Mouse (Mus musculus) forebrain, embryonic 12.5 days (tissue): ENCODE data around the gene Tcap. TPM values are rescaled to one million over a fixed set of nuclear protein-coding genes. Genes with fewer than 3 reads are reported as not detected.

Source experiments
- ATAC-seq: fragments of 200-750 bp; cut with Nextera tagmentation; 2 replicates; pipeline ENCODE4 v1.8.0; 2017; ENCODE audit warnings: moderate TSS enrichment; ENCODE audit not compliant: low FRiP score
- H3K27ac ChIP-seq: fragments of 300-500 bp; sonication (generic); 2 replicates; pipeline ENCODE4 v1.5.1; 2016; ENCODE audit warnings: mild to moderate bottlenecking
- H3K27me3 ChIP-seq: fragments of 300-500 bp; sonication (generic); 2 replicates; pipeline ENCODE4 v1.6.1; 2016; ENCODE audit warnings: mild to moderate bottlenecking
- H3K36me3 ChIP-seq: fragments of 300-500 bp; sonication (generic); replicated peaks from 2 replicates; pipeline ENCODE4 v1.6.1; 2016; ENCODE audit warnings: mild to moderate bottlenecking
- H3K4me1 ChIP-seq: fragments of 300-500 bp; sonication (generic); 2 replicates; pipeline ENCODE4 v1.6.1; 2016
- H3K4me2 ChIP-seq: fragments of 300-500 bp; sonication (generic); 2 replicates; pipeline ENCODE4 v1.6.1; 2016; ENCODE audit warnings: mild to moderate bottlenecking, moderate library complexity
- H3K4me3 ChIP-seq: fragments of 300-500 bp; sonication (generic); replicated peaks from 2 replicates; pipeline ENCODE4 v1.5.1; 2016; ENCODE audit warnings: mild to moderate bottlenecking
- H3K9ac ChIP-seq: fragments of 300-500 bp; sonication (generic); 2 replicates; pipeline ENCODE4 v1.6.1; 2016; ENCODE audit warnings: mild to moderate bottlenecking
- H3K9me3 ChIP-seq: fragments of 300-500 bp; sonication (generic); 2 replicates; pipeline ENCODE4 v1.6.1; 2016
- WGBS: fragments of 180-500 bp; shearing (Covaris S2); methylation state at CpG from one replicate; pipeline ENCODE4 v1.1.7; 2016; 5-methylcytosine and 5-hydroxymethylcytosine counted together
- polyA plus RNA-seq: library from polyadenylated mRNA; unstranded; fragments of >200 nt; fragmentation: Nextera tagmentation; extraction: Ambion mirVana; gene quantifications from 2 replicates; pipeline ENCODE4 v1.2.1, GENCODE M21; 2016

Tcap gene
- polyA plus RNA-seq, 1 experiment from 2014 or later: 0.20 TPM

DNA sequence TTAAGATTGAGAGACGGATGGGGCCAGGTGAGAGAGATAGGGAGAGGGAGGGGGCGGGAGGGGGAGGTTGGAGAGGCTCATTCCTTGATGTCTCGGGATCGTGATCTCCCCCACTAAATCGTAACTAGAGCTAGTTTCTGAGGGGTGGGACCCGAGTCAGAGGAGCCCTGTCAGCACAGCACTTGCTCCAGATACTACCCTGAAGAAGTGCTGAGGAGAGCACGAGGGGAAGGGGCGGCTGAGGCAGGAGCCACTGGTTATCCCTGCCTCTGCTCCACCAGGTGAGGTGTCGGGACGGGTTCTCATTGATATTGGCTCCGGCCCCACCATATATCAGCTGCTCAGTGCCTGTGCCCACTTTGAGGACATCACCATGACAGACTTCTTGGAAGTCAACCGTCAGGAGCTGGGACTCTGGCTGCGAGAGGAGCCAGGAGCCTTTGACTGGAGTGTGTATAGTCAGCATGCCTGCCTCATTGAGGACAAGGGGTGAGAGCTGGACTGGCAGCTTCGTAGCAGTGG is 3.5 kb downstream of the Tcap start:
- H3K36me3 ChIP-seq: no peaks in the 10 kb centered on the region
- ATAC-seq: no peak
- peaks cover 6% of the 10 kb centered on the region; the same call in 1 of the 2 replicates for H3K4me1 ChIP-seq
- H3K9me3 ChIP-seq: no peaks in the 10 kb centered on the region
- 61% methylated on average over 14 of the region's 14 CpGs for WGBS
- peaks cover 89% of the 10 kb centered on the region for H3K27me3 ChIP-seq
- no peak overlapping the region for H3K9ac ChIP-seq
- no peak overlapping the region for H3K4me2 ChIP-seq
- H3K4me3 ChIP-seq: no peak overlapping the region
- H3K27ac ChIP-seq: no peak overlapping the region

DNA sequence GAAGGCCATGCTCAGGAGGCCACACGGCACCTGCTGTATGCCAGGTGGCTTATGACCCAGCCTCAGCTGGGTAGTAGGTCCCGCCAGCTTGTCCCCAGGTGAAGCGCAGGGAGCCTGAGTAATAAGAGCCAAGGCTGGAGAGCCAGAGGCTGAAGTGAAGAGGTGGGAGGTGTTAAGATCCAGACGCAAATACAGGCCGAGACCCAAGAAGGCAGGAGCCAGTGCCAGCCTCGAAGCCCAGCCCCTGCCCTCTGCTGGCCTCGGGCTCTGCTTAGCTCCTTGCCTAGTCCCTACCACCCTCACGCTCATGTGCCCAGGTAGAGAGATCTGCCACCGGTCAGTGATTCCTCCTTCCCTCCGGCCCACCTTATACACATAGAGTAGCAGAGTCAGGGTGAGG is 4.7 kb downstream of the Tcap start:
- Histone ChIP-seq H3K9ac (no peak overlapping the region), H3K27ac (no peak overlapping the region), H3K27me3 (peaks cover 93% of the 10 kb centered on the region), H3K4me2 (no peak overlapping the region), H3K36me3 (no peaks in the 10 kb centered on the region), H3K9me3 (no peaks in the 10 kb centered on the region), H3K4me1 (peaks cover 8% of the 10 kb centered on the region), H3K4me3 (no peak overlapping the region)
- 72% methylated on average over 10 of the region's 10 CpGs for WGBS
- no peak for ATAC-seq

DNA sequence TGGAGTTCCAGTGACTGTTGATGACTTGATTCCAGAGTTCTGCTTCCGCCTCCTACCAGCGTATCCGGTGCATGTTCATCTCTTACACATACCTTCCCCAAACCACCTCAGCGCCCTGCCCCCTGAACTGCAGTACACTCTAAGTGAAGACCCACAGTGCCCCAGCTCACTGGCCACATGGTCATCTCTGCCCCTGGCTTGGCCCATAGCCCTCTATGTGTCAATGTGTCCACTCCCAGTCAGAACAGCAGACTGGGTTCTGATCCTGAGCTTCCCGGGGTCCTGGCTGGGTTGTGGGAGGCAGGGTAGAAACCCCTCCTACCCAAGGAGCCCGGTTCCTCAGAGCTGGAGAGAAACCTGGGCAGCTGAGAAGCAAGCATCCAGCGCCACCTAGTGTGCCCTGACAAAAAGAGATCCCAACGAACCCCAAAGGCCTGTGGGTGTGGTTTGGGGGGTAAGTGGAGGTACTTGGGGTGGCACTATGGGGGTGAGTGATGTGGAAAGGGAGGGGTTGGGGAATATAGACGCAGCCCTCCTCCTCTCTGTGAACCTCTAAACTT is 5.7 kb downstream of the Tcap start:
- Histone ChIP-seq H3K9me3 (no peaks in the 10 kb centered on the region), H3K36me3 (no peaks in the 10 kb centered on the region), H3K27ac (no peak overlapping the region), H3K4me1 (peaks cover 18% of the 10 kb centered on the region), H3K9ac (0 out of 2 replicates have a peak overlapping the region, but pooled peaks have one; percentile 4), H3K27me3 (peaks cover 82% of the 10 kb centered on the region), H3K4me2 (no peak overlapping the region), H3K4me3 (no peak overlapping the region)
- ATAC-seq: no peak
- WGBS: 23% methylated on average over 9 of the region's 9 CpGs

DNA sequence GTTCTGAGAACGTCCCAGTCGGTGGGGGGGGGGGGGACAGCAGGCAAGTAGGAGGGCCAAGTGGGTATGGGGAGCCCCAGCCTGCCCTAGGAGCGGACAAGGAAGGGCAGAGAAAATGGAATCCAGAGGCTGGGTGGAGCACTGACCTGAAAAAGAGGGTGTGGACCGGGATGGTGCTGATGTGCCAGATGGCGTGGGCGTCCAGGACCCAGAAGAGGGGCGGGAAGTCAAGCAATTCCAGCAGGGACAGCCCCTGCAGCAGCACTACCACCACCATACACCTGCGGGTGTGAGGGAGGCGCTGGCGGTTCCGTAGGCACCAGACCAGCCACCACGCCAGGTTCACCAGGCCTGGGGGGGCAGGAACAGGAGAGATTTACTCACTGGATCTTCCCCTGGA is 6.5 kb downstream of the Tcap start:
- Histone ChIP-seq H3K36me3 (no peaks in the 10 kb centered on the region), H3K27me3 (peaks cover 74% of the 10 kb centered on the region)
- ATAC-seq: no peak

DNA sequence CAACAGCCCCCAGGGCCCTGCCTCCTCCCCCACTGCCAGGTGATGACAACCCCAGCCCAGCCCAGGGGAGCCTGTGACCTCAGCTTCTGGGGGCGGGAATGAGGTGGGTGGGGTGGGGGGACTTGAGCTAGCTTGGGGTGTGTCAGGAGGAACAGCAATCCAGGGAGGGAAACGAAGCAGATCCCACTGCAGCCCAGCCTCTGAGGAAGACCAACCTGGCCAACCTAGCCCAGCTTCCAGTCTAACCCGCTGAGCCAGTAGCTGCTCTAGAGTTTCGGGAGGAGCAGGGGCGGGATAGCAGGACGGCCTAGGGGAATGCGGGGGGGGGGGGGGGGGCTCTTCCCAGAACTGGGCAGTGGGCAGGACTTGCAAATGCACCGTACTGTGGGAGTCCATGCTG is 8.4 kb downstream of the Tcap start:
- Histone ChIP-seq H3K4me3 (no peak overlapping the region), H3K27me3 (peaks cover 55% of the 10 kb centered on the region), H3K4me2 (no peak overlapping the region), H3K27ac (no peak overlapping the region), H3K4me1 (peaks cover 22% of the 10 kb centered on the region), H3K9ac (no peak overlapping the region), H3K9me3 (no peaks in the 10 kb centered on the region), H3K36me3 (no peaks in the 10 kb centered on the region)
- no peak for ATAC-seq
- 16% methylated on average over 8 of the region's 8 CpGs for WGBS

More for the DNA sequence above, 6.5 kb downstream of the Tcap start:
- H3K4me1 ChIP-seq: peaks cover 22% of the 10 kb centered on the region
- no peak overlapping the region for H3K9ac ChIP-seq
- no peak overlapping the region for H3K4me3 ChIP-seq
- no peak overlapping the region for H3K27ac ChIP-seq
- no peaks in the 10 kb centered on the region for H3K9me3 ChIP-seq
- WGBS: 82% methylated on average over 12 of the region's 12 CpGs
- H3K4me2 ChIP-seq: no peak overlapping the region

DNA sequence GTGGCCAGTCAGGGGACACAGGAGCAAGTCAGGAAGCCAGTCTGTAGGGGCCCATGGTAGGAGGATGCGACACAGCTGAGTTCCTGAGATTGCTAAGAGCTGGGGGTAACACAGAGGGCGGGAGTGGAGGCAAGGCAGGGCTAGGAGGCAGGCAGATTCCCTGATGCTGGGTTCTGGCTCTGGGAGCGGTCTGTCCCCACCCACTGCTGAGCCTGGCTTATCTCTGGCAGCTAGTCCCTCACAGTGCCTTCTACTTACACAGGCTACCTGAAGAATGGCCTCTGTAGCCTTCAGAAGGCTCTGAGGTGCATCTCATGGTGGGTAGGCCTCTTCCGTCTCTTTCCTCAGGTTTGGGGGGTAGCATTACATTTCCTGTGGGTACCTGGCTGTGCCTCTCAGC is 9.0 kb downstream of the Tcap start:
- Histone ChIP-seq H3K4me1 (peaks cover 22% of the 10 kb centered on the region), H3K4me3 (no peak overlapping the region), H3K4me2 (no peak overlapping the region), H3K36me3 (no peaks in the 10 kb centered on the region), H3K27ac (no peak overlapping the region), H3K27me3 (peaks cover 49% of the 10 kb centered on the region), H3K9me3 (no peaks in the 10 kb centered on the region), H3K9ac (no peak overlapping the region)
- WGBS: 42% methylated on average over 4 of the region's 4 CpGs
- ATAC-seq: no peak

DNA sequence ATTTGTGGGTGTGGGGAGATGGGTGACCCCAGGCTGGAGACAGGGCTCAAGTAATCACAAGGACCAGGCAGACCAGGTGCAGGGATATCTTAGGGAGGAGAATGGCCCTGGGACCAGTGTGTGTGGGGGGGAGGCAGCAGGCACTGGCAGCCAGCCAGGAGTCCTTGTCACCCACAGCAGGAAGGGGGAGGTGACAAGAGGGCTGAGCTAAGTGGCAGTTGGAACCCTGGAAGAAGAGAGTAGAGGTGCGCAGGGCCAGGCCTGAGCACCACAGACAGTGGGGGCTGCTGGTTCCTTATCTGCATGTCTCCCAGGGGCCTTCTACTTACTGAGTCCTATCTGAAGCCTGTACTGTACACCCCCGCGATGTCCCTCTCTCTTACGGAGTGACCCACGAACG is 9.7 kb downstream of the Tcap start:
- ATAC-seq: peak; percentile 27; the same call in 1 of the 2 replicates
- no peaks in the 10 kb centered on the region for H3K9me3 ChIP-seq

DNA sequence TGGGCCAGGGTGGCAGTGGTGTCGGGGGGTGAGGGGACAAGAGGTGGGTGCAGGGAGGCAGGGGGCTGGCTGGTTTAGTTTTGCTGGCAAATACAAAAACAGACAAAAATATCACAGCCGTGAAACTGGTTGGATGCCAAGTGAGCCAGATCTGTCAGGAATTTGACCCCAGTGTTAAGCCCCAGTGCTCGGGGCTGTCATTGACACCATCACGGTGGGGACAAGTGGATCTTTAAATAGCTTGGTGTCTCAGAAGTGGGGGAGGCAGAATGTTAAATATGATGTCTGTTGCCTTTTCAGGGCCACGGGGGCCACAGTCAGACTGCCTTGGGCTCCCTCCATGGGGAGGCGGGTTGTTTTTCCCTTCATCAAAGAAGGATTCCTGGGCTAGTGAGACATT is 10.7 kb downstream of the Tcap start:
- Histone ChIP-seq H3K4me2 (no peak overlapping the region), H3K27ac (no peak overlapping the region), H3K4me3 (no peak overlapping the region), H3K27me3 (peaks cover 33% of the 10 kb centered on the region), H3K9ac (0 out of 2 replicates have a peak overlapping the region, but pooled peaks have one; percentile 12), H3K9me3 (no peaks in the 10 kb centered on the region), H3K4me1 (peaks cover 17% of the 10 kb centered on the region), H3K36me3 (no peaks in the 10 kb centered on the region)
- ATAC-seq: no peak
- 62% methylated on average over 6 of the region's 6 CpGs for WGBS

More for the DNA sequence above, 9.7 kb downstream of the Tcap start:
- Histone ChIP-seq H3K4me1 (peaks cover 22% of the 10 kb centered on the region), H3K27me3 (peaks cover 42% of the 10 kb centered on the region), H3K4me3 (no peak overlapping the region), H3K9ac (no peak overlapping the region), H3K27ac (no peak overlapping the region), H3K4me2 (no peak overlapping the region), H3K36me3 (no peaks in the 10 kb centered on the region)
- WGBS: 76% methylated on average over 6 of the region's 6 CpGs

DNA sequence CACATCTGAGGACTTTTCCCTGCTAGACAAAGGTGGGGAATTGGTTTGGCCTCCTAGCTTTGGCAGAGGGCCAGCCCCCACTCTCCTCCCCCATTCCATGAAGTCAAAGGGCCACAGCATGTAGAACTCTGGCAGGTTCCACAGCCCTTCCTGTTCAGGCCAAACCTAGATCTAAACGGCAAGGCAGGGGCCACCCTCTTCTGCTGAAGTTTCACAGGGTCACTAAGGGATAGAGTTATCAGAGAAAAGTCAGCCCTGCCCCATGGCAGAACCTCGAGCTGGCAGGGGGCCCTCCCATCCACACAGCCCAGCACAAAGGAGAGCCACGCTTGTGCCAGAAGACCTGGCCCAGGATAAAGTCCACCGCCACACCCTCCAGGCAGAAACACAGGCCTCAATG is 11.4 kb downstream of the Tcap start:
- Histone ChIP-seq H3K4me1 (peaks cover 24% of the 10 kb centered on the region), H3K9me3 (no peaks in the 10 kb centered on the region), H3K27ac (no peak overlapping the region), H3K4me3 (no peak overlapping the region), H3K36me3 (no peaks in the 10 kb centered on the region), H3K4me2 (no peak overlapping the region), H3K9ac (no peak overlapping the region), H3K27me3 (peaks cover 27% of the 10 kb centered on the region)
- ATAC-seq: no peak
- 54% methylated on average over 4 of the region's 4 CpGs for WGBS

DNA sequence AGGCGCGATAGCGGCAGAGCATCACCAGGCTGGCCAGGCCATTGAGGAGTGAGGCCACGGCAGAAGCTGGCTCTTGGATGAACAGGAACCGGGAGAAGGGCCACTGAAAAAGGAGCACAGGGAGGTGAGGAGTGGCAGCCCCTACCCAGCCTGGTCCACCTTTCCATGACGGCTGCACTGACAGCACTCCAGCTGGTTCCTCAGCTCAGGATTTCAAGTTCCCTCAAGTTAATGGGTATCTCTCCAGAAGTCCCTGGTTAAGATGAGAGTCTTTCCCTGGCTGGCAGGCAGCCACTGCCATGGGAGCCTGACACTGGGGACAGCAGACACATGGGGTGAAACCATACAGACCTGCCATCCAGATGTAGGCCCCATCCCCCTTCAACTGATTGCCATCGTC is 14.3 kb downstream of the Tcap start:
- Histone ChIP-seq H3K4me1 (peaks cover 31% of the 10 kb centered on the region), H3K36me3 (no peaks in the 10 kb centered on the region), H3K27ac (no peak overlapping the region), H3K27me3 (peaks cover 10% of the 10 kb centered on the region; the same call in 1 of the 2 replicates), H3K4me3 (no peak overlapping the region), H3K9ac (no peak overlapping the region), H3K9me3 (no peaks in the 10 kb centered on the region), H3K4me2 (no peak overlapping the region)
- no peak for ATAC-seq
- WGBS: 87% methylated on average over 7 of the region's 7 CpGs

DNA sequence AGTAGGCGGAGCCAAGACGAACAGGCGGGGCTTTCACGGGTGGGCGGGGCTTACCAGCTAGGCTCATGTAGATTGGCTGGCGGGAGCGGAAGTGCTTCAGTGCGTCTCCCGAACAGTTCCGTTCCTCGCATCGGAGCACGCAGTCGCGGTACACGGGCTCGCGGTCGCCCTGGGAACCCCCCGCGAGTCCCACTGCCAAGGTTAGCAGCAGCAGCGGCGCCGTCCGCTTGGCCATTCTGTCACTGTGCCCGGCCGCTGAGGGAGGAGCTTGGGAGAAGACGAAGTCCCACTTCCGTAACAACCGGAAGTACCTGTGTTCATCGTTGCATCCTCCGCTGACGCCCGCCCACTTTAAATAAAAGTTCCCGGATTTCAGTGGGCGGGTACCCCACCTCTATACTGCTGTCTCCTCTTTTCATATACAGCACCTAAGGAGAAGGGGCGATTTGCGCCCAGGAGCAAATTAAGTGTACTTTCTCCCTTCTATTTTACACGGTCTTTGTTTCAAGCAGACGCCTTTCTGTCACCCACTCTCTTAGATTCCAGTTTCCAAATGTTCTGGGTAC is 16.6 kb downstream of the Tcap start, which contains the start of gene Pgap3:
Pgap3 (minus strand) TSS at position 330 of the 566 bp plus-strand sequence.
- peak within 1 kb of the TSS; percentile 59 for H3K9ac ChIP-seq
- H3K4me3 ChIP-seq: peak within 1 kb of the TSS; percentile 58
- H3K9me3 ChIP-seq: no peaks in the 10 kb centered on the region
- no peaks in the 10 kb centered on the region for H3K36me3 ChIP-seq
- H3K27ac ChIP-seq: peak within 1 kb of the TSS; percentile 97
- peak; percentile 92 for ATAC-seq
- peaks cover 17% of the 10 kb centered on the region; the same call in 1 of the 2 replicates for H3K27me3 ChIP-seq
- H3K4me2 ChIP-seq: peak within 1 kb of the TSS; percentile 70
- under 1% methylated on average over 40 of the region's 40 CpGs for WGBS
- peaks cover 15% of the 10 kb centered on the region for H3K4me1 ChIP-seq

DNA sequence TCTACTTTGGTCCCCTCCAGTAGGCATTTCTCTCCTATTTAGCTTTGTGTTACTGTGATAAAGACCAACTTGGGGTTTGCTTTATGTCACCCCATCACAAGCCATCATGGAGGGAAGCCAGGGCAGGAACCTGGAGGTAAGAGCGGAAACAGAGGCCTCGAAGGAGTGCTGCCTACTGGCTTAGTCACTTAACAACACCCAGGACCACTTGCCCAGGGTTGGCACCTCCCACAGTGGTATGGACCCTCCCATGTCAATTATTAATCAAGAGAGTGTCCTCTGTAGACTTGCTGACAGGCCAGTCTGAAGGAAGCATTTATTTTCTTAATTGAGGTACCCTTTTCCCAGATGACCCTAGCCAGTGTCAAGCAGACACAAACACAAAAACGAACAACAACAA is 17.2 kb downstream of the Tcap start:
- no peaks in the 10 kb centered on the region for H3K36me3 ChIP-seq
- no peaks in the 10 kb centered on the region for H3K9me3 ChIP-seq

DNA sequence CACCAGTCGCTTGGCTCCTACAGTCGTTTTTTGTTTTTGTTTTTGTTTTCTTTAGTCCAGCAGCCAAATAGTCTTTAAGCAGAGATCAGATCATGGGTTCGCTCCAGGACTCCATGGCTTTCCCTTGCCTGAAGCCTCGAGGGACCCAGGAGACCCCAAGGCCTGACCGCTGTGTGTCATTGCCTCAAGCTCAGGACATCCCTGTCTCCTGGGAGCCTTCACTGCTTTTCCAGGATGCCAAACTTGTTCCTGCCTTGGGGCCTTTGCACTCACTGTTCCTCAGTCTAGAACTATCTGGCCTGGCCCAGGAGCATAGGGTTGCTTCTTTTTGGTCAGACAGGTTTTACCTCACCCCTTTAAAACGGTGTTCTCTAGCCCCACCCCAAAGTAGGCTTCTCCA is 23.0 kb downstream of the Tcap start:
- ATAC-seq: no peak
- Histone ChIP-seq H3K27me3 (peaks cover 34% of the 10 kb centered on the region), H3K4me2 (no peak overlapping the region), H3K4me1 (peaks cover 12% of the 10 kb centered on the region), H3K4me3 (no peak overlapping the region), H3K27ac (no peak overlapping the region), H3K36me3 (no peaks in the 10 kb centered on the region), H3K9ac (no peak overlapping the region), H3K9me3 (no peaks in the 10 kb centered on the region)
- WGBS: 72% methylated on average over 6 of the region's 6 CpGs

More for the DNA sequence above, 17.2 kb downstream of the Tcap start:
- Histone ChIP-seq H3K27ac (peak overlapping the region; percentile 97), H3K4me2 (peak overlapping the region; percentile 70), H3K27me3 (peaks cover 17% of the 10 kb centered on the region; the same call in 1 of the 2 replicates), H3K9ac (peak overlapping the region; percentile 59), H3K4me3 (peak overlapping the region; percentile 58), H3K4me1 (peaks cover 15% of the 10 kb centered on the region)
- 0 out of 2 replicates have a peak, but pooled peaks have one; percentile 37 for ATAC-seq
- WGBS: 57% methylated on average over 3 of the region's 3 CpGs
